Mouse (Mus musculus) intestine, embryonic 15.5 days (tissue): ENCODE measurements around the gene Ykt6. TPM values are rescaled to one million over a fixed set of nuclear protein-coding genes. Genes with fewer than 3 reads are reported as not detected.

Source experiments
- ATAC-seq: fragments of 200-750 bp; cut with Nextera tagmentation; 2 replicates; pipeline ENCODE4 v1.8.0; 2017; ENCODE audit warnings: moderate TSS enrichment, moderate library complexity
- H3K27ac ChIP-seq: fragments of 300-500 bp; sonication (generic); 2 replicates; pipeline ENCODE4 v1.5.1; 2015; ENCODE audit warnings: mild to moderate bottlenecking, inconsistent platforms
- H3K27me3 ChIP-seq: fragments of 300-500 bp; sonication (generic); replicated peaks from 2 replicates; pipeline ENCODE4 v1.6.1; 2015; ENCODE audit warnings: inconsistent platforms
- H3K36me3 ChIP-seq: fragments of 300-500 bp; sonication (generic); 2 replicates; pipeline ENCODE4 v1.6.1; 2015; ENCODE audit warnings: inconsistent platforms
- H3K4me1 ChIP-seq: fragments of 300-500 bp; sonication (generic); replicated peaks from 2 replicates; pipeline ENCODE4 v1.6.1; 2015; ENCODE audit warnings: inconsistent platforms
- H3K4me2 ChIP-seq: fragments of 300-500 bp; sonication (generic); replicated peaks from 2 replicates; pipeline ENCODE4 v1.6.1; 2015; ENCODE audit warnings: mild to moderate bottlenecking, inconsistent platforms
- H3K4me3 ChIP-seq: fragments of 300-500 bp; sonication (generic); replicated peaks from 2 replicates; pipeline ENCODE4 v1.5.1; 2015; ENCODE audit warnings: inconsistent platforms
- H3K9ac ChIP-seq: fragments of 300-500 bp; sonication (generic); 2 replicates; pipeline ENCODE4 v1.6.1; 2015; ENCODE audit warnings: inconsistent platforms
- H3K9me3 ChIP-seq: fragments of 300-500 bp; sonication (generic); 2 replicates; pipeline ENCODE4 v1.6.1; 2016; ENCODE audit warnings: inconsistent platforms
- WGBS: fragments of 180-500 bp; shearing (Covaris S2); methylation state at CpG from one replicate; pipeline ENCODE4 v1.1.7; 2015; 5-methylcytosine and 5-hydroxymethylcytosine counted together
- polyA plus RNA-seq: library from polyadenylated mRNA; unstranded; fragments of >200 nt; fragmentation: Nextera tagmentation; extraction: Ambion mirVana; gene quantifications from 2 replicates; pipeline ENCODE4 v1.2.1, GENCODE M21; 2015

Gene Ykt6
- polyA plus RNA-seq, 1 experiment from 2014 or later = 48.7 TPM

- H3K27ac ChIP-seq = no peak overlapping the region
- H3K9me3 ChIP-seq = no peaks in the 10 kb centered on the region
- ATAC-seq = no peak
- H3K27me3 ChIP-seq = no peaks in the 10 kb centered on the region
- H3K4me2 ChIP-seq = no peak overlapping the region
- peaks cover 7% of the 10 kb centered on the region for H3K4me1 ChIP-seq
- no peak overlapping the region for H3K4me3 ChIP-seq
- H3K36me3 ChIP-seq = 0 out of 2 replicates have a peak, but pooled peaks cover 3% of the 10 kb centered on the region
- 2% methylated on average over 3 of the region's 3 CpGs for WGBS
- H3K9ac ChIP-seq = no peak overlapping the region
These were observed 60.9 kb downstream of the Ykt6 start for GRCm38 (mm10) chr11:6016368-6016767.

DNA sequence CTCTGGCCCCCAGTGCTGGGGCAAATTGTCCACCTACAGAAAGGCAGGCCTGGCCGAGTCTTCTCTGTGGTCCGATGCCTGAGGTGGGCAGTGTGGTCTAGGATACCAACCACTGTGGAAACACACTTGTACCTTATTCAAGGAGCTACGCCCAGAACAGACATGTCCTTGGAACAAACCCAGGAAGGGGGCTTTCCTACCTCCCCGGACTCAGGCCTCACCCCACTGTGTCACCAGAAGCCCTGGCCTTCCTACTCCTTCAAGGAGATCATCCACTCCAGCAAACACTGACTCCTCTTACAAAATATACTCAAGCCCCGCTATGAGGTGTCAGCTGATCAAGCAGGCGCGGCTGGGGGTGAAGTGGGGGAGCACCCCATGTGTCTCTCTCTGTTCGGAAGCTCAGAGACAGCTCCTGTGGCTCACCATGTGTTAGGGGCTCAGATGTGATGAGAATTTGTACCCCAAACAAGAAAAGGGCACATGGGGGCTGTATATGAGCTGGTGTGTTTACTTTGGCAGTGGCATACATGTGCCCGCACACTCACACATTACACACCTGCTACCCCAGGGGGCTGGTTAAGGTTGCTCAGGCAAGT, 61.4 kb downstream of the Ykt6 start:
- 67% methylated on average over 9 of the region's 9 CpGs for WGBS
- 0 out of 2 replicates have a peak, but pooled peaks cover 1% of the 10 kb centered on the region for H3K36me3 ChIP-seq
- H3K9ac ChIP-seq = no peak overlapping the region
- peaks cover 7% of the 10 kb centered on the region for H3K4me1 ChIP-seq
- H3K27me3 ChIP-seq = no peaks in the 10 kb centered on the region
- ATAC-seq = no peak
- no peak overlapping the region for H3K4me3 ChIP-seq
- no peak overlapping the region for H3K4me2 ChIP-seq
- no peak overlapping the region for H3K27ac ChIP-seq
- H3K9me3 ChIP-seq = no peaks in the 10 kb centered on the region

Other genes with a start within 250 kb of the Ykt6 start
- gene Mrps24, start 240.0 kb upstream of the Ykt6 start, polyA plus RNA-seq = 209 and 230 TPM in 2 replicates
- 21.3 and 21.4 TPM in 2 replicates for gene Urgcp, start 193.3 kb upstream of the Ykt6 start, polyA plus RNA-seq
- gene Dbnl, start 167.2 kb upstream of the Ykt6 start, polyA plus RNA-seq = 127 and 130 TPM in 2 replicates
- gene Pgam2, start 152.0 kb upstream of the Ykt6 start, polyA plus RNA-seq = 10.4 and 10.8 TPM in 2 replicates
- 11.4 TPM in 2 replicates for gene Polm, start 117.7 kb upstream of the Ykt6 start, polyA plus RNA-seq
- 36.4 and 38.4 TPM in 2 replicates for gene Aebp1, start 93.7 kb upstream of the Ykt6 start, polyA plus RNA-seq
- 137 TPM in 2 replicates for gene Pold2, start 77.4 kb upstream of the Ykt6 start, polyA plus RNA-seq
- 68.3 and 73.5 TPM in 2 replicates for gene Myl7, start 56.9 kb upstream of the Ykt6 start, polyA plus RNA-seq
- 2.8 and 3.1 TPM in 2 replicates for gene Gck, start 5.6 kb upstream of the Ykt6 start, polyA plus RNA-seq
- 5.3 and 5.9 TPM in 2 replicates for gene Camk2b, start 110.7 kb downstream of the Ykt6 start, polyA plus RNA-seq
- 0.38 and 0.44 TPM in 2 replicates for gene A730071L15Rik, start 244.3 kb downstream of the Ykt6 start, polyA plus RNA-seq
- gene Nudcd3, start 244.7 kb downstream of the Ykt6 start, polyA plus RNA-seq = 34.7 and 36.6 TPM in 2 replicates